Mouse (Mus musculus) CH12.LX (cell line): ENCODE measurements around the gene A630001G21Rik. TPM values are rescaled to one million over a fixed set of nuclear protein-coding genes. Genes with fewer than 3 reads are reported as not detected.

Source experiments
- DNase-seq: peaks from one replicate; pipeline ENCODE4 v3.0.0-alpha.2; 2013; ENCODE audit errors: extremely low read depth
- H3K27ac ChIP-seq: 2 replicates; pipeline ENCODE4 v1.5.1; 2012; ENCODE audit warnings: low read depth, mild to moderate bottlenecking, control low read depth, moderate library complexity; ENCODE audit not compliant: insufficient read depth
- H3K27me3 ChIP-seq: replicated peaks from 2 replicates; pipeline ENCODE3; 2012; ENCODE audit warnings: inconsistent platforms
- H3K36me3 ChIP-seq, 2 experiments: replicated peaks in 1 of 2; 2 replicates each; pipeline versions ENCODE3 to v1.6.1; 2012; ENCODE audit warnings: inconsistent platforms in 1 of 2, low read length in 1 of 2, mild to moderate bottlenecking in 1 of 2, mixed read lengths in 1 of 2, moderate library complexity in 1 of 2; ENCODE audit not compliant: control insufficient read depth in 1 of 2, insufficient read depth in 1 of 2
- H3K4me1 ChIP-seq, 2 experiments: 2 replicates each; pipeline ENCODE4 v1.6.1; 2012; ENCODE audit warnings: inconsistent platforms in 1 of 2, moderate library complexity in 1 of 2; ENCODE audit not compliant: insufficient read depth in 2 of 2, control insufficient read depth in 1 of 2
- H3K4me2 ChIP-seq: 2 replicates; pipeline ENCODE4 v1.6.1; 2012; ENCODE audit warnings: low read depth, mild to moderate bottlenecking, control low read depth; ENCODE audit not compliant: poor library complexity, insufficient read depth, severe bottlenecking
- H3K4me3 ChIP-seq, 3 experiments: fragments of 150-350 bp in 1 of 3; sonication (generic) in 1 of 3; replicated peaks in 1 of 3; 2 replicates each; pipeline versions ENCODE3 to v1.5.1; 2011 to 2012; ENCODE audit warnings: low read depth in 2 of 3, low read length in 2 of 3, mild to moderate bottlenecking in 2 of 3, moderate library complexity in 2 of 3, control low read depth in 1 of 3, improper control_type of control experiment in 1 of 3, inconsistent platforms in 1 of 3, mixed read lengths in 1 of 3; ENCODE audit not compliant: poor library complexity in 1 of 3
- H3K79me2 ChIP-seq: replicated peaks from 2 replicates; pipeline ENCODE4 v1.6.1; 2012; ENCODE audit warnings: mild to moderate bottlenecking, moderate library complexity; ENCODE audit not compliant: control insufficient read depth, poor library complexity, insufficient read depth, severe bottlenecking; ENCODE audit errors: extremely low read depth
- H3K9ac ChIP-seq: 2 replicates; pipeline ENCODE4 v1.6.1; 2012; ENCODE audit warnings: low read depth, mild to moderate bottlenecking, control low read depth, moderate library complexity; ENCODE audit not compliant: insufficient read depth
- H3K9me3 ChIP-seq: replicated peaks from 2 replicates; pipeline ENCODE3; 2012; ENCODE audit warnings: low read length, inconsistent platforms, mixed read lengths
- BHLHE40 ChIP-seq: IDR thresholded peaks from 2 replicates; pipeline ENCODE4 v1.6.1; 2011; ENCODE audit warnings: mild to moderate bottlenecking, low read depth, low read length, improper control_type of control experiment
- CHD2 ChIP-seq: IDR thresholded peaks from 2 replicates; pipeline ENCODE4 v1.6.1; 2011; ENCODE audit warnings: low read length, improper control_type of control experiment
- EP300 ChIP-seq: IDR thresholded peaks from 2 replicates; pipeline ENCODE4 v1.6.1; 2011; ENCODE audit warnings: low read length, improper control_type of control experiment
- ETS1 ChIP-seq: conservative IDR thresholded peaks from 2 replicates; pipeline ENCODE4 v1.6.1; 2012; ENCODE audit warnings: low read depth, mild to moderate bottlenecking, inconsistent platforms, low read length, improper control_type of control experiment, moderate library complexity
- IRF4 ChIP-seq: IDR thresholded peaks from 2 replicates; pipeline ENCODE4 v1.6.1; 2014; ENCODE audit warnings: low read depth, mild to moderate bottlenecking, inconsistent platforms, low read length, improper control_type of control experiment
- JUN ChIP-seq: IDR thresholded peaks from 2 replicates; pipeline ENCODE4 v1.6.1; 2011; ENCODE audit warnings: low read depth, mild to moderate bottlenecking, low read length, improper control_type of control experiment, moderate library complexity; ENCODE audit not compliant: insufficient read depth
- JUND ChIP-seq: conservative IDR thresholded peaks from 2 replicates; pipeline ENCODE4 v1.6.1; 2011; ENCODE audit warnings: low read depth, low read length, improper control_type of control experiment
- MAFK ChIP-seq: IDR thresholded peaks from 2 replicates; pipeline ENCODE4 v1.6.1; 2011; ENCODE audit warnings: low read length, improper control_type of control experiment; ENCODE audit not compliant: insufficient replicate concordance
- MAX ChIP-seq: IDR thresholded peaks from 2 replicates; pipeline ENCODE4 v1.6.1; 2011; ENCODE audit warnings: low read length, improper control_type of control experiment
- MAZ ChIP-seq: IDR thresholded peaks from 2 replicates; pipeline ENCODE4 v1.6.1; 2012; ENCODE audit warnings: low read depth, mild to moderate bottlenecking, inconsistent platforms, low read length, improper control_type of control experiment, moderate library complexity
- MEF2A ChIP-seq: IDR thresholded peaks from 2 replicates; pipeline ENCODE4 v1.6.1; 2014; ENCODE audit warnings: low read depth, mild to moderate bottlenecking, inconsistent platforms, low read length, improper control_type of control experiment, borderline replicate concordance
- MXI1 ChIP-seq: IDR thresholded peaks from 2 replicates; pipeline ENCODE4 v1.6.1; 2011; ENCODE audit warnings: mild to moderate bottlenecking, low read depth, low read length, improper control_type of control experiment
- MYC ChIP-seq: IDR thresholded peaks from 2 replicates; pipeline ENCODE4 v1.6.1; 2011; ENCODE audit warnings: low read depth, mild to moderate bottlenecking, improper control_type of control experiment, low read length
- PAX5 ChIP-seq: IDR thresholded peaks from 2 replicates; pipeline ENCODE4 v1.6.1; 2012; ENCODE audit warnings: low read length, inconsistent platforms, mixed read lengths
- POLR2A ChIP-seq: IDR thresholded peaks from 2 replicates; pipeline ENCODE4 v1.6.1; 2011; ENCODE audit warnings: low read depth, mild to moderate bottlenecking, improper control_type of control experiment, low read length
- RCOR1 ChIP-seq: conservative IDR thresholded peaks from 2 replicates; pipeline ENCODE4 v1.6.1; 2012; ENCODE audit warnings: low read depth, mild to moderate bottlenecking, inconsistent platforms, low read length, improper control_type of control experiment
- SIN3A ChIP-seq: IDR thresholded peaks from 2 replicates; pipeline ENCODE4 v1.6.1; 2012; ENCODE audit warnings: low read length, improper control_type of control experiment, inconsistent platforms
- SMC3 ChIP-seq: IDR thresholded peaks from 2 replicates; pipeline ENCODE4 v1.6.1; 2011; ENCODE audit warnings: low read depth, low read length, improper control_type of control experiment
- TCF12 ChIP-seq: IDR thresholded peaks from 2 replicates; pipeline ENCODE4 v1.6.1; 2014; ENCODE audit warnings: low read depth, mild to moderate bottlenecking, inconsistent platforms, low read length, improper control_type of control experiment
- UBTF ChIP-seq: IDR thresholded peaks from 2 replicates; pipeline ENCODE4 v1.6.1; 2012; ENCODE audit warnings: low read depth, mild to moderate bottlenecking, inconsistent platforms, low read length, improper control_type of control experiment, moderate library complexity
- USF1 ChIP-seq: IDR thresholded peaks from 2 replicates; pipeline ENCODE4 v1.6.1; 2014; ENCODE audit warnings: low read depth, mild to moderate bottlenecking, inconsistent platforms, low read length, improper control_type of control experiment
- USF2 ChIP-seq: conservative IDR thresholded peaks from 2 replicates; pipeline ENCODE4 v1.6.1; 2011; ENCODE audit warnings: low read depth, low read length, improper control_type of control experiment
- dilution Hi-C: fragments of 300-500 bp; cut with MboI; formaldehyde crosslinking; loops from 2 replicates; pipeline ENCODE4 v1.14.3; 2020; ENCODE audit warnings: low sequenced_read_pairs; ENCODE audit not compliant: extremely low pct_unique_long_range_greater_than_20kb, extremely low pct_ligation_motif_present
- in situ Hi-C: fragments of 300-500 bp; cut with MboI; formaldehyde crosslinking; loops from 3 replicates; pipeline ENCODE4 v1.14.3; 2019; ENCODE audit warnings: low sequenced_read_pairs, low pct_ligation_motif_present, low pct_unique_long_range_greater_than_20kb, mixed read lengths
- polyA plus RNA-seq: library from polyadenylated mRNA; unstranded; fragments of >175 nt; gene quantifications from 2 replicates; pipeline ENCODE4 v1.2.1, GENCODE M21; 2012; ENCODE audit warnings: low read depth; ENCODE audit not compliant: insufficient read length
- total RNA-seq, 2 experiments: library from RNA; depleted of rRNA; stranded (reverse); fragments of 300-350 nt in 1 of 2; fragments of >200 nt in 1 of 2; gene quantifications; 2 replicates each; pipeline ENCODE4 v1.2.3; 2012 to 2014

A630001G21Rik gene
- total and polyA plus RNA-seq, 3 experiments: 55.8 to 151 (median 139) TPM

DNA sequence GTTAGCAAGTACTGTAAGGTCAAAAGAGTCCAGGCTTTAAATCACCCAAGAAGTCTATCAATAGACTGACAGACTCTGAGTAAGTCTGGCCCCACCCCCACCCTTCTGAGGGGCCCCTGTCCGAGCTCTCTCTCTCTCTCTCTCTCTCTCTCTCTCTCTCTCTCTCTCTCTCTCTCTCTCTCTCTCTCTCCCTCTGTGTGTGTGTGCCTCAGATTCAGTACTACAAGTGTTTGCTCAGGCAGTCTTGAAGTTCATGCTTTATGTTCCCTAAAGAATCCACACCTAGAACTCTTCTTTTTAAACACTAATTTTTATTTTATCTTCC lies 19.5 kb downstream of the A630001G21Rik start:
- no peak for DNase-seq
- dilution Hi-C loops (no loop called here), in situ Hi-C loops (no loop called here)
- Histone ChIP-seq H3K27me3 (no peaks in the 10 kb centered on the region), H3K9ac (peak overlapping the region; percentile 34), H3K36me3 (no peaks in the 10 kb centered on the region), H3K4me2 (peak overlapping the region; percentile 69), H3K4me3 (no peak overlapping the region), H3K9me3 (no peaks in the 10 kb centered on the region), H3K79me2 (no peaks in the 10 kb centered on the region), H3K4me1 (peaks cover 22 to 70% of the 10 kb centered on the region in 2 experiments), H3K27ac (peak overlapping the region; percentile 77)
- TF ChIP-seq MXI1: no peak
- no peak for TF ChIP-seq USF2
- TF ChIP-seq MEF2A: no peak; the same call in 1 of the 2 replicates
- TF ChIP-seq JUND: peak; percentile 76
- TF ChIP-seq TCF12: 0 out of 2 replicates have a peak, but pooled peaks have one; percentile 46
- TF ChIP-seq IRF4: peak; percentile 41; the same call in 1 of the 2 replicates
- TF ChIP-seq SIN3A: peak; percentile 20; the same call in 1 of the 2 replicates
- peak; percentile 84 for TF ChIP-seq CHD2

DNA sequence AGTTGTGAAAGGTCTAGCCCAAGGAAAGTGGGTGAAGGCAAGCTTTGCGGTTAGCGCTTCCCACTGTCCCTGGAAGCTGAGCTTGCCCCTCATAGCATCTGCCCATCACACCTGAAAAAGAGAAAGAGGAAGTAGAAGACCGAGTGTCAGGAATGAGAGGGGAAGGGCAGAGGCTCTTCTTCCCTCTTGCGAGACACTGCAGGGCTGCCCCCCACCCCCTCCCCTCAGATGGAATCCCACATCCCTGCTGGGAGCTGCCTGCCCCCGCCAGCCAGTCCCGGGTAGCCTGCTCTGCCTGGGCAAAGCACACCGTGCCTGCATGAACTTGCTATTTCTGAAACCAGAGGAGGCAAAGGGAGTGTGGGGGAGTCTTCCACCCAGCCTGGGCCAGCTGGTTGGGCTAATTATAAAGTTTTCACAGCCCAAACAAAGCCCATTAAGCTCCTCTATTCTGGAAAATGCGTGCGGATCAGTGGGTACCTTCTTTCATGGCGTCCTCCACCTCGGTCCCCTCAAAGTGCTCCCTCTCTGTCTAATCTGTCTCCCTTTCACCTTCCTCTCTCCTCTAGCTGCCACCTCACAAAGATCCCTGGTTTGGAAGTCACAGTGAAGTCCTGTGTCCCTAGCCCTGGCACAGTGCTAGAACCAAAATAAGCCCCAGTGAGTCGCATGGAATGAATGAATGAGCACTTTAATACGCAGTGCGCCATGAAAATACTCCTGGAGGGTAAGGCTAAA lies 20.0 kb downstream of the A630001G21Rik start:
- H3K79me2 ChIP-seq: no peaks in the 10 kb centered on the region
- peak overlapping the region; percentile 69 for H3K4me2 ChIP-seq
- no peak for TF ChIP-seq JUN
- peak; percentile 47 for TF ChIP-seq BHLHE40
- TF ChIP-seq PAX5: no peak
- TF ChIP-seq MEF2A: peak; percentile 29; the same call in 1 of the 2 replicates
- no peak for TF ChIP-seq USF1
- TF ChIP-seq MYC: no peak
- peak; percentile 53; the same call in 1 of the 2 replicates for TF ChIP-seq SIN3A
- peak; percentile 62; the same call in 1 of the 2 replicates for TF ChIP-seq CHD2
- 0 out of 2 replicates have a peak, but pooled peaks have one; percentile 67 for TF ChIP-seq RCOR1
- TF ChIP-seq MAZ: no peak; the same call in 1 of the 2 replicates
- 0 out of 2 replicates have a peak, but pooled peaks have one; percentile 17 for TF ChIP-seq POLR2A
- TF ChIP-seq SMC3: 0 out of 2 replicates have a peak, but pooled peaks have one; percentile 7
- TF ChIP-seq IRF4: peak; percentile 78; the same call in 1 of the 2 replicates
- peak; percentile 65; the same call in 1 of the 2 replicates for TF ChIP-seq EP300
- TF ChIP-seq ETS1: peak; percentile 41; the same call in 1 of the 2 replicates
- TF ChIP-seq MAX: no peak
- peak; percentile 75 for TF ChIP-seq TCF12
- no peak for TF ChIP-seq MAFK
- TF ChIP-seq UBTF: no peak
- no peaks in the 10 kb centered on the region for H3K36me3 ChIP-seq
- dilution Hi-C loops (no loop called here), in situ Hi-C loops (no loop called here)
- no peaks in the 10 kb centered on the region for H3K27me3 ChIP-seq
- H3K4me1 ChIP-seq: peaks cover 18 to 65% of the 10 kb centered on the region in 2 experiments
- no peaks in the 10 kb centered on the region for H3K9me3 ChIP-seq
- H3K9ac ChIP-seq: peak overlapping the region; percentile 34
- H3K27ac ChIP-seq: peak overlapping the region; percentile 77
- H3K4me3 ChIP-seq: peak overlapping the region in 1 of 3 experiments; percentile 18
- no peak for DNase-seq
